Mouse (Mus musculus): ENCODE results near the gene Cracr2b.

DNA sequence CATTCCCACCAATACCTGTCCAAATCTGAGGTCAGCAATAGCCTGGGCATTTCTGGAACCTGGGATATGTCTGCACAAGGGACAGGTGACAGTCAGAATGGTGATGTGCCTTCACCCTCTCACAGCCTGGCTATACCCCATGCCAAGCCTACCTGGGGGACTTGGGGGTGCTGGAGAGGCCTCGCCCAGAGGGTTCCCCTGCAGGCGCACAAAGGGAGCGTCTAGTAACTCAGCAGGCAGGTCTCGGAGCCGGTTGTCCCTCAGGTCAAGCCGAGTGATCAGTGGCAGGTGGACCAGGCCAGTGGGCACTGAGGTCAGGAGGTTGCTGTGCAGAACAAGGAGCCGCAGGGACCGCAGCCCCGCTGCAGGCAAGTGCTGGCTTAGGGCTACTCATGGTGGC is 19.4 kb upstream of the Cracr2b start:
- TF ChIP-seq CTCF (conservative IDR thresholded peaks at IDR 0.05; ENCODE audit: insufficient read depth, insufficient read length, low read depth, low read length), result no peak
- no peak for TF ChIP-seq POLR2A (IDR thresholded peaks at IDR 0.05; ENCODE audit: low read depth, low read length)

All from kidney, adult 2 months (tissue).